Mouse (Mus musculus) ES-Bruce4 (cell line): ENCODE data around the gene Pter. TPM values are rescaled to one million over a fixed set of nuclear protein-coding genes. Genes with fewer than 3 reads are reported as not detected.

ENCODE experiments used
- H3K27ac ChIP-seq: 2 replicates; pipeline ENCODE4 v1.5.1; 2012; ENCODE audit warnings: low read length, inconsistent platforms; ENCODE audit not compliant: insufficient read depth
- H3K27me3 ChIP-seq: 2 replicates; pipeline ENCODE4 v1.6.1; 2012; ENCODE audit warnings: mild to moderate bottlenecking, low read length, inconsistent platforms; ENCODE audit not compliant: control insufficient read depth, poor library complexity, insufficient read depth, severe bottlenecking
- H3K36me3 ChIP-seq: 2 replicates; pipeline ENCODE4 v1.6.1; 2012; ENCODE audit warnings: inconsistent platforms, mild to moderate bottlenecking, low read length, moderate library complexity; ENCODE audit not compliant: control insufficient read depth, poor library complexity, insufficient read depth, severe bottlenecking
- H3K4me1 ChIP-seq: one replicate; pipeline ENCODE4 v1.8.1; 2011; ENCODE audit warnings: low read length; ENCODE audit not compliant: control insufficient read depth, insufficient read depth
- H3K4me3 ChIP-seq: 2 replicates; pipeline ENCODE4 v1.5.1; 2011; ENCODE audit warnings: low read depth, mild to moderate bottlenecking, low read length
- H3K9ac ChIP-seq: 2 replicates; pipeline ENCODE4 v1.6.1; 2012; ENCODE audit warnings: low read depth, mild to moderate bottlenecking, inconsistent platforms; ENCODE audit not compliant: poor library complexity, severe bottlenecking
- H3K9me3 ChIP-seq: replicated peaks from 2 replicates; pipeline ENCODE4 v1.6.1; 2012; ENCODE audit warnings: mild to moderate bottlenecking, low read length, inconsistent platforms; ENCODE audit not compliant: control insufficient read depth, poor library complexity, insufficient read depth, severe bottlenecking
- CTCF ChIP-seq: IDR thresholded peaks from one replicate; pipeline ENCODE4 v1.8.1; 2011; ENCODE audit warnings: low read depth, low read length
- EP300 ChIP-seq: IDR thresholded peaks from 2 replicates; pipeline ENCODE4 v1.6.1; 2011; ENCODE audit warnings: low read depth, low read length; ENCODE audit not compliant: insufficient read depth
- POLR2A ChIP-seq: IDR thresholded peaks from one replicate; pipeline ENCODE4 v1.8.1; 2011; ENCODE audit warnings: low read length; ENCODE audit not compliant: insufficient read depth
- polyA plus RNA-seq: library from polyadenylated mRNA; stranded (reverse); fragments of >200 nt; gene quantifications from 2 replicates; pipeline ENCODE4 v1.2.4, GENCODE M21; 2011; ENCODE audit warnings: low read depth; ENCODE audit not compliant: missing spikeins, insufficient read depth, insufficient read length

Pter gene
- polyA plus RNA-seq, 1 experiment, result 8.7 TPM

DNA sequence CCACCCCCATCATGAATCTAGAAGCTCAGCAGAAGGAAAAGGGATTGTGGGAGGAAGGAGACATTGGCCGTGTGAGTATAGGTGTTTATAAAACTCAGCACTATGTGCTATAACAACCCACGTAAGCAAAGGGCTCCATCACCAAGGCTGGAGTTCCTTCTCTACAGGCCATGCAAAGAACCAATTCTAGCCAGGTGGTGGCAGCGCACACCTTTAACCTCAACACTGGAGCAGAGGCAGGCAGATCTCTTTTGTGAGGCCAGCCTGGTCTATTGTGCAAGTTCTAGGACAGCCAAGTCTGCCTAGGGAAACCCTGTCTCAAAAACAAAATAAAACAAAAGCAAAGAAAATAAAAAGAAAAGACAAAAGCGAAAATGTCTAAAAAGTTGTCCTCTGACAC is 115.9 kb downstream of the Pter start:
- H3K4me3 ChIP-seq, result no peak overlapping the region
- no peak overlapping the region for H3K27ac ChIP-seq
- no peaks in the 10 kb centered on the region for H3K36me3 ChIP-seq
- H3K4me1 ChIP-seq, result no peaks in the 10 kb centered on the region
- H3K9me3 ChIP-seq, result no peaks in the 10 kb centered on the region
- no peak overlapping the region for H3K9ac ChIP-seq
- H3K27me3 ChIP-seq, result no peaks in the 10 kb centered on the region
- TF ChIP-seq EP300, result no peak
- TF ChIP-seq CTCF, result peak; percentile 43

DNA sequence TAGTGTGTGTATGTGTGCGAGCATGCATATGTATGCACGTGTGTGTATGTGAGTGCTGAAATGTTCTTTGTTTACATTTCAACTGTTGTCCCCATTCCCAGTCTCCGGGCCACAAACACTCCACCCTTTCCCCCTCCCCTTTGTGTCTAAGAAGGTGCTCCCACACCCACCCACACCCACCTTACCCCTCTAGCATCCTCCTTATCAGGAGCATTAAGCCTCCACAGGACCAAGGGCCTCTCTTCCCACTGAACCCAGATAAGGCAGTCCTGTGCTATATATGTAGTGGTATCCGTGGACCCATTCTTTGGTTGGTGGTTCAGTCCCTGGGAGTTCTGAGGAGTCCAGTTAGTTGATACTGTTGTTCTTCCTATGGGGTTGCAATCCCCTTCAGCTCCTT is 120.7 kb downstream of the Pter start:
- no peaks in the 10 kb centered on the region for H3K36me3 ChIP-seq
- peaks cover 1% of the 10 kb centered on the region for H3K4me1 ChIP-seq
- no peak overlapping the region for H3K9ac ChIP-seq
- H3K27me3 ChIP-seq, result no peaks in the 10 kb centered on the region
- no peak for TF ChIP-seq POLR2A
- TF ChIP-seq EP300, result no peak
- no peak for TF ChIP-seq CTCF
- no peak overlapping the region for H3K27ac ChIP-seq
- H3K9me3 ChIP-seq, result no peaks in the 10 kb centered on the region
- H3K4me3 ChIP-seq, result no peak overlapping the region

DNA sequence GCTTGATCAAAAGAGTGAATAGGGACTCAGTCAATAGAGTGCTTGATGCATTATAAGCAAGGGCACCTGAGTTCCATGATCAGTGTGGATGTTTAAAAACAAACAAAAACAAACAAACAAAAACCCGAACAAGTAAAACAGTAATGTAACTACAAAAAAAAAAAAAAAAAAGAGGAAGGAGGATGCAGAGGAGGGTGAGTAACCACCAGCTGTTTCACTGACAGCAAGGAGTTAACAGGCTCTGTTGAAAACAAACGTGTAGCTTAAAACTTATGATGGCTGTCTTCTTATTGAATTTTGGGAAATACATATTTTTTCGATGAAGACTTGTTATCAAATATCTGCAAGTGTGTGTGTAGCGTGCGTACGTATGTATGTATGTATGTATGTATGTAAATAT is 124.8 kb downstream of the Pter start:
- H3K27me3 ChIP-seq, result no peaks in the 10 kb centered on the region
- H3K9me3 ChIP-seq, result no peaks in the 10 kb centered on the region
- TF ChIP-seq CTCF, result no peak
- no peak for TF ChIP-seq EP300
- TF ChIP-seq POLR2A, result no peak
- H3K4me1 ChIP-seq, result peaks cover 1% of the 10 kb centered on the region
- no peak overlapping the region for H3K9ac ChIP-seq
- H3K27ac ChIP-seq, result no peak overlapping the region
- no peaks in the 10 kb centered on the region for H3K36me3 ChIP-seq
- no peak overlapping the region for H3K4me3 ChIP-seq

Other genes starting within 250 kb of the Pter start
- not detected in 2 replicates for gene C1ql3, start 87.8 kb downstream of the Pter start, polyA plus RNA-seq